Mouse (Mus musculus) midbrain, embryonic 15.5 days (tissue): Measurements from ENCODE around the gene Mrpl18. TPM values are rescaled to one million over a fixed set of nuclear protein-coding genes. Genes with fewer than 3 reads are reported as not detected.
"Not testable (repeated sequence)": the region's sequence is repeated elsewhere in the genome, so short reads cannot be mapped to it uniquely, and the experiment has no call there.

ENCODE experiments used
- ATAC-seq: fragments of 200-750 bp; cut with Nextera tagmentation; replicated peaks from 2 replicates; pipeline ENCODE4 v1.8.0; 2017; ENCODE audit warnings: moderate TSS enrichment
- H3K27ac ChIP-seq: fragments of 300-500 bp; sonication (generic); 2 replicates; pipeline ENCODE4 v1.5.1; 2015; ENCODE audit warnings: mild to moderate bottlenecking, inconsistent platforms
- H3K27me3 ChIP-seq: fragments of 300-500 bp; sonication (generic); replicated peaks from 2 replicates; pipeline ENCODE4 v1.6.1; 2015; ENCODE audit warnings: inconsistent platforms
- H3K36me3 ChIP-seq: fragments of 300-500 bp; sonication (generic); replicated peaks from 2 replicates; pipeline ENCODE4 v1.6.1; 2015; ENCODE audit warnings: inconsistent platforms
- H3K4me1 ChIP-seq: fragments of 300-500 bp; sonication (generic); 2 replicates; pipeline ENCODE4 v1.6.1; 2015; ENCODE audit warnings: inconsistent platforms
- H3K4me2 ChIP-seq: fragments of 300-500 bp; sonication (generic); 2 replicates; pipeline ENCODE4 v1.6.1; 2015; ENCODE audit warnings: inconsistent platforms, mild to moderate bottlenecking, moderate library complexity
- H3K4me3 ChIP-seq: fragments of 300-500 bp; sonication (generic); 2 replicates; pipeline ENCODE4 v1.5.1; 2015; ENCODE audit warnings: mild to moderate bottlenecking, inconsistent platforms
- H3K9ac ChIP-seq: fragments of 300-500 bp; sonication (generic); 2 replicates; pipeline ENCODE4 v1.6.1; 2015; ENCODE audit warnings: mild to moderate bottlenecking, inconsistent platforms
- H3K9me3 ChIP-seq: fragments of 300-500 bp; sonication (generic); 2 replicates; pipeline ENCODE4 v1.6.1; 2016; ENCODE audit warnings: inconsistent platforms
- WGBS: fragments of 180-500 bp; shearing (Covaris S2); methylation state at CpG from one replicate; pipeline ENCODE4 v1.1.7; 2015; ENCODE audit warnings: mixed read lengths; 5-methylcytosine and 5-hydroxymethylcytosine counted together
- polyA plus RNA-seq: library from polyadenylated mRNA; unstranded; fragments of >200 nt; fragmentation: Nextera tagmentation; extraction: Ambion mirVana; gene quantifications from 2 replicates; pipeline ENCODE4 v1.2.1, GENCODE M21; 2015

Mrpl18 gene
- polyA plus RNA-seq, 1 experiment from 2014 or later: 113 TPM

- Histone ChIP-seq H3K36me3 (0 out of 2 replicates have a peak, but pooled peaks cover 5% of the 10 kb centered on the region), H3K9ac (no peak overlapping the region), H3K27me3 (no peaks in the 10 kb centered on the region), H3K4me2 (no peak overlapping the region), H3K4me3 (no peak overlapping the region), H3K27ac (no peak overlapping the region), H3K9me3 (no peaks in the 10 kb centered on the region), H3K4me1 (peaks cover 4% of the 10 kb centered on the region; the same call in 1 of the 2 replicates)
- WGBS: 84% methylated on average over 2 of the region's 2 CpGs
- ATAC-seq: no peak
Observed at GRCm38 (mm10) chr17:12937412-12937970, 21.3 kb upstream of the Mrpl18 start.

- 61% methylated on average over 4 of the region's 4 CpGs for WGBS
- no peak for ATAC-seq
- H3K9ac ChIP-seq: no peak overlapping the region
- no peak overlapping the region for H3K4me3 ChIP-seq
- H3K4me2 ChIP-seq: no peak overlapping the region
- peaks cover 4% of the 10 kb centered on the region; the same call in 1 of the 2 replicates for H3K4me1 ChIP-seq
- H3K27ac ChIP-seq: no peak overlapping the region
- H3K36me3 ChIP-seq: no peaks in the 10 kb centered on the region
- H3K27me3 ChIP-seq: no peaks in the 10 kb centered on the region
- no peaks in the 10 kb centered on the region for H3K9me3 ChIP-seq
Observed at GRCm38 (mm10) chr17:12935719-12936118, 19.6 kb upstream of the Mrpl18 start.

GRCm38 (mm10) chr17:12931576-12931975 lies 15.4 kb upstream of the Mrpl18 start:
- H3K27me3 ChIP-seq, H3K4me2 ChIP-seq, ATAC-seq, H3K9me3 ChIP-seq, H3K36me3 ChIP-seq, H3K9ac ChIP-seq, H3K4me1 ChIP-seq, H3K4me3 ChIP-seq, H3K27ac ChIP-seq: not testable (repeated sequence)
- WGBS: 83% methylated on average over 5 of the region's 5 CpGs

GRCm38 (mm10) chr17:12925703-12926180 lies 9.6 kb upstream of the Mrpl18 start:
- H3K4me2 ChIP-seq: no peak overlapping the region
- 91% methylated on average over 8 of the region's 8 CpGs for WGBS
- no peaks in the 10 kb centered on the region for H3K9me3 ChIP-seq
- ATAC-seq: no peak
- H3K4me1 ChIP-seq: no peaks in the 10 kb centered on the region
- H3K27ac ChIP-seq: no peak overlapping the region
- no peaks in the 10 kb centered on the region for H3K27me3 ChIP-seq
- no peak overlapping the region for H3K4me3 ChIP-seq
- H3K36me3 ChIP-seq: peaks cover 46% of the 10 kb centered on the region
- no peak overlapping the region for H3K9ac ChIP-seq

- Histone ChIP-seq H3K4me3 (no peak overlapping the region), H3K9ac (no peak overlapping the region), H3K4me1 (no peaks in the 10 kb centered on the region), H3K27ac (no peak overlapping the region), H3K4me2 (no peak overlapping the region), H3K9me3 (no peaks in the 10 kb centered on the region), H3K36me3 (peaks cover 53% of the 10 kb centered on the region), H3K27me3 (no peaks in the 10 kb centered on the region)
- WGBS: 90% methylated on average over 3 of the region's 3 CpGs
- no peak for ATAC-seq
Observed at GRCm38 (mm10) chr17:12925001-12925400, 8.9 kb upstream of the Mrpl18 start.

- H3K4me2 ChIP-seq: no peak overlapping the region
- no peak for ATAC-seq
- no peaks in the 10 kb centered on the region for H3K9me3 ChIP-seq
- H3K9ac ChIP-seq: no peak overlapping the region
- H3K4me1 ChIP-seq: peaks cover 13% of the 10 kb centered on the region
- no peak overlapping the region for H3K4me3 ChIP-seq
- 98% methylated on average over 1 of the region's 1 CpGs for WGBS
- no peak overlapping the region for H3K27ac ChIP-seq
- no peaks in the 10 kb centered on the region for H3K27me3 ChIP-seq
- H3K36me3 ChIP-seq: peaks cover 63% of the 10 kb centered on the region
Observed at GRCm38 (mm10) chr17:12921073-12921472, 4.9 kb upstream of the Mrpl18 start.

GRCm38 (mm10) chr17:12916588-12917380 lies 639 bp upstream of the Mrpl18 start:
- WGBS: under 1% methylated on average over 40 of the region's 40 CpGs
- peaks cover 21% of the 10 kb centered on the region for H3K4me1 ChIP-seq
- peak; percentile 73 for ATAC-seq

GRCm38 (mm10) chr17:12915488-12915880 lies 661 bp downstream of the Mrpl18 start, which contains the start of gene Tcp1:
Gene Tcp1, plus strand, starts transcription at chr17:12915701.
- peak; percentile 11 for ATAC-seq

More at GRCm38 (mm10) chr17:12916588-12917380, 639 bp upstream of the Mrpl18 start:
- peak overlapping the region; percentile 84 for H3K9ac ChIP-seq
- no peaks in the 10 kb centered on the region for H3K27me3 ChIP-seq
- peak overlapping the region; percentile 86 for H3K27ac ChIP-seq
- peaks cover 43% of the 10 kb centered on the region for H3K36me3 ChIP-seq
- peak overlapping the region; percentile 64 for H3K4me2 ChIP-seq
- no peaks in the 10 kb centered on the region for H3K9me3 ChIP-seq
- peak overlapping the region; percentile 62 for H3K4me3 ChIP-seq

GRCm38 (mm10) chr17:12910391-12910790 lies 5.8 kb downstream of the Mrpl18 start:
- no peak for ATAC-seq
- no peak overlapping the region for H3K9ac ChIP-seq
- no peak overlapping the region for H3K4me3 ChIP-seq
- no peak overlapping the region for H3K4me2 ChIP-seq
- 88% methylated on average over 8 of the region's 8 CpGs for WGBS
- no peaks in the 10 kb centered on the region for H3K9me3 ChIP-seq
- peaks cover 38% of the 10 kb centered on the region; the same call in 1 of the 2 replicates for H3K36me3 ChIP-seq
- peaks cover 8% of the 10 kb centered on the region for H3K4me1 ChIP-seq
- H3K27ac ChIP-seq: no peak overlapping the region
- H3K27me3 ChIP-seq: no peaks in the 10 kb centered on the region

More at GRCm38 (mm10) chr17:12915488-12915880, 661 bp downstream of the Mrpl18 start, which contains the start of gene Tcp1:
- Histone ChIP-seq H3K9me3 (no peaks in the 10 kb centered on the region), H3K4me1 (peaks cover 21% of the 10 kb centered on the region), H3K27me3 (no peaks in the 10 kb centered on the region), H3K27ac (peak within 1 kb of the TSS; percentile 86), H3K4me3 (peak within 1 kb of the TSS; percentile 62), H3K4me2 (peak within 1 kb of the TSS; percentile 79), H3K9ac (peak within 1 kb of the TSS; percentile 84), H3K36me3 (peaks cover 39% of the 10 kb centered on the region)
- WGBS: 2% methylated on average over 18 of the region's 18 CpGs

- no peaks in the 10 kb centered on the region for H3K9me3 ChIP-seq
- no peak within 1 kb of the TSS for H3K9ac ChIP-seq
- WGBS: 76% methylated on average over 35 of the region's 35 CpGs
- no peak for ATAC-seq
- H3K27me3 ChIP-seq: no peaks in the 10 kb centered on the region
- no peak within 1 kb of the TSS for H3K4me3 ChIP-seq
- no peak within 1 kb of the TSS for H3K4me2 ChIP-seq
- peaks cover under 1% of the 10 kb centered on the region; the same call in 1 of the 2 replicates for H3K4me1 ChIP-seq
- H3K36me3 ChIP-seq: peaks cover 38% of the 10 kb centered on the region; the same call in 1 of the 2 replicates
- no peak within 1 kb of the TSS for H3K27ac ChIP-seq
Observed at GRCm38 (mm10) chr17:12909361-12910280, 6.5 kb downstream of the Mrpl18 start, which contains the start of gene Pnldc1. Gene Pnldc1, minus strand, starts transcription at chr17:12910230.

- Histone ChIP-seq H3K27me3 (no peaks in the 10 kb centered on the region), H3K9ac (no peak overlapping the region), H3K4me1 (no peaks in the 10 kb centered on the region), H3K9me3 (no peaks in the 10 kb centered on the region), H3K4me2 (no peak overlapping the region), H3K27ac (no peak overlapping the region), H3K36me3 (peaks cover 20% of the 10 kb centered on the region; the same call in 1 of the 2 replicates), H3K4me3 (no peak overlapping the region)
- ATAC-seq: no peak
- 91% methylated on average over 9 of the region's 9 CpGs for WGBS
Observed at GRCm38 (mm10) chr17:12906436-12906835, 9.7 kb downstream of the Mrpl18 start.
